Comparison of ENCODE assay signal across 1 mouse cellular context in genomic region chr2:120082416-120082815, GRCm38 (mm10).
TF ChIP-seq lines count a peak whose summit lies in the region.

No protein-coding gene starts in this region.

TF ChIP-seq in MEL, 35 proteins besides CTCF, POLR2A, EP300 and RAD21 (continued from another document):
- TF ChIP-seq RCOR1 (IDR thresholded peaks at IDR 0.05; ENCODE audit: low read depth, low read length) (no peak), HCFC1 (IDR thresholded peaks at IDR 0.05; ENCODE audit: low read depth, low read length) (no peak), GATA1 (IDR thresholded peaks at IDR 0.05; ENCODE audit: low read depth, low read length) (no peak), BHLHE40 (IDR thresholded peaks at IDR 0.05; ENCODE audit: borderline replicate concordance, low read depth, low read length) (no peak), MYB (IDR thresholded peaks at IDR 0.05; ENCODE audit: low read depth, low read length) (no peak), MAX (IDR thresholded peaks at IDR 0.05; ENCODE audit: low read length) (no peak), TCF12 (IDR thresholded peaks at IDR 0.05; ENCODE audit: low read depth, low read length) (no peak), MAZ (IDR thresholded peaks at IDR 0.05; ENCODE audit: low read depth, low read length) (no peak), ZC3H11A (IDR thresholded peaks at IDR 0.05; ENCODE audit: low read depth, low read length) (peak; percentile 17; the same call in 1 of the 2 replicates), MEF2A (IDR thresholded peaks at IDR 0.05; ENCODE audit: extremely low read depth, insufficient replicate concordance, low read depth, low read length, poor library complexity, severe bottlenecking) (no peak), TAL1 (IDR thresholded peaks at IDR 0.05; ENCODE audit: low read length) (no peak), SMC3 (IDR thresholded peaks at IDR 0.05; ENCODE audit: low read depth, low read length) (peak; percentile 45), ZKSCAN1 (IDR thresholded peaks at IDR 0.05; ENCODE audit: low read depth, low read length) (no peak), KAT2A (conservative IDR thresholded peaks at IDR 0.05; ENCODE audit: low read depth, low read length) (no peak), USF1 (IDR thresholded peaks at IDR 0.05; ENCODE audit: low read depth, low read length) (no peak), JUND (IDR thresholded peaks at IDR 0.05; ENCODE audit: low read depth, low read length) (no peak), POLR2AphosphoS5 (IDR thresholded peaks at IDR 0.05; ENCODE audit: borderline replicate concordance, low read depth, low read length) (no peak), POLR2AphosphoS2 (IDR thresholded peaks at IDR 0.05; ENCODE audit: low read length) (no peak), CHD1 (IDR thresholded peaks at IDR 0.05; ENCODE audit: low read depth, low read length) (no peak)
TF ChIP-seq in MEL: peak in this region for 3.
